Mouse (Mus musculus): ENCODE measurements around the gene Tspan5.
A peak's percentile ranks its signal among the peaks of the same experiment; 100 is the strongest.

Gene Tspan5

GRCm38 (mm10) chr3:138741649-138742565 lies at the start of gene Tspan5:
TSS of gene Tspan5 (plus strand) at chr3:138742195.
- peak; percentile 91 for DNase-seq

- no peak for DNase-seq
Measured at GRCm38 (mm10) chr3:138692302-138692701, 49.7 kb upstream of the Tspan5 start.

GRCm38 (mm10) chr3:138703399-138703798 lies 38.6 kb upstream of the Tspan5 start:
- DNase-seq: no peak

GRCm38 (mm10) chr3:138704469-138704868 lies 37.5 kb upstream of the Tspan5 start:
- DNase-seq: no peak

- no peak for DNase-seq
Measured at GRCm38 (mm10) chr3:138705875-138706274, 36.1 kb upstream of the Tspan5 start.

GRCm38 (mm10) chr3:138709183-138709582 lies 32.8 kb upstream of the Tspan5 start:
- DNase-seq: no peak

- DNase-seq: no peak
Measured at GRCm38 (mm10) chr3:138711971-138712370, 30.0 kb upstream of the Tspan5 start.

GRCm38 (mm10) chr3:138712452-138713140 lies 29.4 kb upstream of the Tspan5 start:
- no peak for DNase-seq

GRCm38 (mm10) chr3:138713141-138713540 lies 28.9 kb upstream of the Tspan5 start:
- DNase-seq: no peak

- DNase-seq: no peak
Measured at GRCm38 (mm10) chr3:138714788-138715187, 27.2 kb upstream of the Tspan5 start.

GRCm38 (mm10) chr3:138715212-138715611 lies 26.8 kb upstream of the Tspan5 start:
- no peak for DNase-seq

GRCm38 (mm10) chr3:138717040-138717439 lies 25.0 kb upstream of the Tspan5 start:
- DNase-seq: no peak

- DNase-seq: no peak
Measured at GRCm38 (mm10) chr3:138722152-138722551, 19.8 kb upstream of the Tspan5 start.

- no peak for DNase-seq
Measured at GRCm38 (mm10) chr3:138727571-138727970, 14.4 kb upstream of the Tspan5 start.

- no peak for DNase-seq
Measured at GRCm38 (mm10) chr3:138728840-138729239, 13.2 kb upstream of the Tspan5 start.

- DNase-seq: no peak
Measured at GRCm38 (mm10) chr3:138730812-138731211, 11.2 kb upstream of the Tspan5 start.

GRCm38 (mm10) chr3:138735760-138736159 lies 6.2 kb upstream of the Tspan5 start:
- DNase-seq: no peak

GRCm38 (mm10) chr3:138739150-138739700 lies 2.8 kb upstream of the Tspan5 start:
- DNase-seq: no peak

GRCm38 (mm10) chr3:138740291-138740690 lies 1.7 kb upstream of the Tspan5 start:
- DNase-seq: no peak

- no peak for DNase-seq
Measured at GRCm38 (mm10) chr3:138740843-138741540, 1.0 kb upstream of the Tspan5 start.

GRCm38 (mm10) chr3:138742566-138742930 lies 553 bp downstream of the Tspan5 start:
- DNase-seq: peak; percentile 55

GRCm38 (mm10) chr3:138743061-138743671 lies 1.2 kb downstream of the Tspan5 start:
- peak; percentile 76 for DNase-seq
